In genomic region chr9:63049290-63049689, GRCm38 (mm10) we compare ENCODE assay signal across 19 mouse cellular contexts.
A peak's percentile ranks its signal among the peaks of the same experiment; 100 is the strongest.
DNase-seq lines count a peak whose midpoint lies in the region; ATAC-seq and TF ChIP-seq lines count a peak whose summit lies in the region.
"Had no signal": no experiment of that assay in that cellular context is flagged by ENCODE, and none has a peak within 500 bp of the region (broad histone marks: within the 10 kb centered on the region; RNA-seq: fewer than 3 reads in every experiment).

No protein-coding gene starts in this region.

- no peak for ATAC-seq in megakaryocyte, adult 5-6 weeks (ENCODE audit: poor library complexity, severe bottlenecking)
- ATAC-seq: forebrain, embryonic 13.5 days; forebrain, embryonic 15.5 days; forebrain, postnatal 0 days had no signal

- DNase-seq in R1 (ENCODE audit: low read depth, low spot score) (peak; percentile 39), ZHBTc4 (ENCODE audit: low read depth, low spot score) (peak; percentile 15)
- no peak for DNase-seq in cerebellum, adult 2 months
- DNase-seq in embryonic facial prominence, embryonic 10.5 days (ENCODE audit: low spot score) = no peak
- DNase-seq: adrenal gland, adult 2 months; adrenal gland, postnatal 10 days; adrenal gland, postnatal 25 days; cerebellum, adult 11 months; cerebellum, adult 18-20 months; cerebellum, adult 9-10 months; cerebellum, postnatal 10 days; cerebellum, postnatal 25 days; embryo, embryonic 11 days; forebrain, postnatal 0 days had no signal

- H3K27ac ChIP-seq in cerebellum, adult 2 months (ENCODE audit: insufficient read depth, low read length) = no peak overlapping the region
- H3K27ac ChIP-seq in embryonic facial prominence, embryonic 10.5 days (replicated peaks) = no peak overlapping the region
- H3K27ac ChIP-seq: embryonic facial prominence, embryonic 12.5 days; forebrain, embryonic 13.5 days; forebrain, embryonic 15.5 days had no signal

- H3K4me1 ChIP-seq in megakaryocyte, embryonic 14.5 days = peaks cover 6% of the 10 kb centered on the region; the same call in 1 of the 2 replicates
- H3K4me1 ChIP-seq in cerebellum, adult 2 months (ENCODE audit: control insufficient read depth, insufficient read depth, low read length) = no peaks in the 10 kb centered on the region
- no peaks in the 10 kb centered on the region for H3K4me1 ChIP-seq in embryonic facial prominence, embryonic 10.5 days
- H3K4me1 ChIP-seq: embryonic facial prominence, embryonic 12.5 days; forebrain, embryonic 13.5 days; forebrain, embryonic 15.5 days had no signal

- WGBS in cerebellum, adult 2 months = 90% methylated on average over 5 of the region's 5 CpGs
- 90% methylated on average over 5 of the region's 5 CpGs for WGBS in embryonic facial prominence, embryonic 10.5 days

- H3K9me3 ChIP-seq in megakaryocyte, embryonic 14.5 days = no peaks in the 10 kb centered on the region
- 0 out of 2 replicates have a peak, but pooled peaks cover 2% of the 10 kb centered on the region for H3K9me3 ChIP-seq in embryonic facial prominence, embryonic 10.5 days
- H3K9me3 ChIP-seq: embryonic facial prominence, embryonic 12.5 days; forebrain, embryonic 15.5 days had no signal

- H3K4me3 ChIP-seq in megakaryocyte, embryonic 14.5 days (replicated peaks) = peak overlapping the region; percentile 20
- no peak overlapping the region for H3K4me3 ChIP-seq in cerebellum, adult 2 months (replicated peaks; ENCODE audit: insufficient read depth, low read depth, low read length)
- no peak overlapping the region for H3K4me3 ChIP-seq in embryonic facial prominence, embryonic 10.5 days
- H3K4me3 ChIP-seq: embryonic facial prominence, embryonic 12.5 days; forebrain, embryonic 13.5 days; forebrain, embryonic 15.5 days had no signal

- TF ChIP-seq CTCF in cerebellum, adult 2 months (IDR thresholded peaks at IDR 0.05; ENCODE audit: borderline replicate concordance, insufficient read depth, low read depth, low read length) = no peak

- no peaks in the 10 kb centered on the region for H3K36me3 ChIP-seq in megakaryocyte, embryonic 14.5 days (replicated peaks; ENCODE audit: low read length)
- no peaks in the 10 kb centered on the region for H3K36me3 ChIP-seq in embryonic facial prominence, embryonic 10.5 days (replicated peaks)
- H3K36me3 ChIP-seq: embryonic facial prominence, embryonic 12.5 days; forebrain, embryonic 15.5 days had no signal

- no peak for TF ChIP-seq POLR2A in cerebellum, adult 2 months (IDR thresholded peaks at IDR 0.05; ENCODE audit: borderline replicate concordance, insufficient read depth, low read length)

- peaks cover 8% of the 10 kb centered on the region for H3K27me3 ChIP-seq in megakaryocyte, embryonic 14.5 days (replicated peaks)
- no peaks in the 10 kb centered on the region for H3K27me3 ChIP-seq in cerebellum, adult 2 months (ENCODE audit: control insufficient read depth, insufficient read depth, low read length)
- no peaks in the 10 kb centered on the region for H3K27me3 ChIP-seq in embryonic facial prominence, embryonic 10.5 days (replicated peaks; ENCODE audit: low read depth, poor library complexity, severe bottlenecking)
- H3K27me3 ChIP-seq: embryonic facial prominence, embryonic 12.5 days; forebrain, embryonic 13.5 days; forebrain, embryonic 15.5 days had no signal

Comparison
In these comparisons a context has a peak if more than half of its experiments do, and no peak if none do; other contexts are left out.
1. DNase-seq: peak in R1 (single experiment) and ZHBTc4 (single experiment); none in cerebellum, adult 2 months (0 of 2) and embryonic facial prominence, embryonic 10.5 days (single experiment).